Mouse (Mus musculus): ENCODE measurements around the gene Dnajc16.

Gene Dnajc16

GRCm38 (mm10) chr4:141724594-141724993 lies 66.1 kb downstream of the Dnajc16 start:
- POLR2A ChIA-PET, result interaction anchor here in 3 of 4 experiments (0.6 to 1.3 kb wide), 6 partner anchors 17 to 1631 kb away, joined by 3 to 6 read pairs (median 3); no protein-coding TSS in a partner anchor

GRCm38 (mm10) chr4:141723673-141724068 lies 67.1 kb downstream of the Dnajc16 start:
- POLR2A ChIA-PET, result interaction anchor here (0.6 to 2.4 kb wide), 38 partner anchors 9 to 1562 kb away, joined by 3 to 18 read pairs (median 3); partner anchors contain the start of genes Casp9 (in 2 of the 4) and Agmat (in 1 of the 4)

More at GRCm38 (mm10) chr4:141724594-141724993, 66.1 kb downstream of the Dnajc16 start:
- CTCF ChIA-PET, result interaction anchor here in 1 of 4 experiments (0.7 kb wide), 1 partner anchor 313 kb away, joined by 13 read pairs; no protein-coding TSS in a partner anchor

GRCm38 (mm10) chr4:141722731-141723672 lies 67.7 kb downstream of the Dnajc16 start, which contains the start of gene Ddi2:
Gene Ddi2 (minus strand): TSS chr4:141723419.
- ChIA-PET POLR2A (interaction anchor here (0.6 to 3.0 kb wide), 51 partner anchors 8 to 1563 kb away, joined by 3 to 18 read pairs (median 3); partner anchors contain the start of genes Casp9 (in 2 of the 4), Agmat (in 1 of the 4), Fam131c (in 1 of the 4) and Tmem82 (in 1 of the 4)), CTCF (interaction anchor here in 2 of 4 experiments (0.7 to 1.5 kb wide), 2 partner anchors 28 to 98 kb away, joined by 3 read pairs; no protein-coding TSS in a partner anchor)

More at GRCm38 (mm10) chr4:141723673-141724068, 67.1 kb downstream of the Dnajc16 start:
- CTCF ChIA-PET, result interaction anchor here in 1 of 4 experiments (0.7 kb wide), 1 partner anchor 98 kb away, joined by 3 read pairs; no protein-coding TSS in a partner anchor

- ChIA-PET POLR2A (interaction anchor here in 2 of 4 experiments (0.8 to 3.0 kb wide), 13 partner anchors 12 to 263 kb away, joined by 3 to 18 read pairs (median 6); no protein-coding TSS in a partner anchor), CTCF (interaction anchor here in 2 of 4 experiments (0.6 to 1.5 kb wide), 2 partner anchors 29 to 140 kb away, joined by 3 to 4 read pairs; no protein-coding TSS in a partner anchor)
Measured at GRCm38 (mm10) chr4:141721961-141722360, 68.8 kb downstream of the Dnajc16 start.

GRCm38 (mm10) chr4:141720761-141721523 lies 69.8 kb downstream of the Dnajc16 start:
- POLR2A ChIA-PET, result interaction anchor here (0.7 to 4.5 kb wide), 16 partner anchors 9 to 440 kb away, joined by 3 to 13 read pairs (median 4); partner anchors contain the start of gene Plekhm2 (in 1 of the 4)
- CTCF ChIA-PET, result interaction anchor here in 1 of 4 experiments (0.7 kb wide), 1 partner anchor 294 kb away, joined by 3 read pairs; the partner anchor contains the start of gene Fhad1

GRCm38 (mm10) chr4:141719304-141719703 lies 71.4 kb downstream of the Dnajc16 start:
- POLR2A ChIA-PET, result interaction anchor here in 2 of 4 experiments (0.7 to 4.5 kb wide), 8 partner anchors 10 to 294 kb away, joined by 3 to 14 read pairs (median 4); partner anchors contain the start of gene Plekhm2 (in 1 of the 2)
- CTCF ChIA-PET, result interaction anchor here in 2 of 4 experiments (0.5 to 0.6 kb wide), 2 partner anchors 101 kb away, joined by 3 read pairs; partner anchors contain the start of gene Tmem82 (in 2 of the 2)

- CTCF ChIA-PET, result no interaction called here
- POLR2A ChIA-PET, result interaction anchor here in 3 of 4 experiments (0.6 to 4.5 kb wide), 9 partner anchors 8 to 105 kb away, joined by 3 to 14 read pairs (median 4); partner anchors contain the start of genes Casp9 (in 1 of the 3) and Plekhm2 (in 1 of the 3)
Measured at GRCm38 (mm10) chr4:141717633-141718032, 73.1 kb downstream of the Dnajc16 start.

- ChIA-PET POLR2A (interaction anchor here in 1 of 4 experiments (0.6 to 1.9 kb wide), 4 partner anchors 9 to 51 kb away, joined by 3 to 5 read pairs (median 4); partner anchors contain the start of genes Ddi2 and Plekhm2), CTCF (interaction anchor here in 1 of 4 experiments (0.5 kb wide), 1 partner anchor 13 kb away, joined by 6 read pairs; no protein-coding TSS in a partner anchor)
Measured at GRCm38 (mm10) chr4:141715027-141715426, 75.7 kb downstream of the Dnajc16 start.

- ChIA-PET POLR2A (interaction anchor here in 1 of 4 experiments (1.3 kb wide), 1 partner anchor 10 kb away, joined by 3 read pairs; the partner anchor contains the start of gene Ddi2), CTCF (no interaction called here)
Measured at GRCm38 (mm10) chr4:141713598-141714142, 77.1 kb downstream of the Dnajc16 start.

- ChIA-PET CTCF (no interaction called here), POLR2A (interaction anchor here in 2 of 4 experiments (0.7 to 3.4 kb wide), 4 partner anchors 9 to 118 kb away, joined by 3 to 12 read pairs (median 4); partner anchors contain the start of gene Ddi2 (in 1 of the 2))
Measured at GRCm38 (mm10) chr4:141711250-141711649, 79.5 kb downstream of the Dnajc16 start.

Data from embryonic stem cell, embryonic (primary cell).